9 mouse cellular contexts compared by ENCODE assay signal in the genomic region with DNA sequence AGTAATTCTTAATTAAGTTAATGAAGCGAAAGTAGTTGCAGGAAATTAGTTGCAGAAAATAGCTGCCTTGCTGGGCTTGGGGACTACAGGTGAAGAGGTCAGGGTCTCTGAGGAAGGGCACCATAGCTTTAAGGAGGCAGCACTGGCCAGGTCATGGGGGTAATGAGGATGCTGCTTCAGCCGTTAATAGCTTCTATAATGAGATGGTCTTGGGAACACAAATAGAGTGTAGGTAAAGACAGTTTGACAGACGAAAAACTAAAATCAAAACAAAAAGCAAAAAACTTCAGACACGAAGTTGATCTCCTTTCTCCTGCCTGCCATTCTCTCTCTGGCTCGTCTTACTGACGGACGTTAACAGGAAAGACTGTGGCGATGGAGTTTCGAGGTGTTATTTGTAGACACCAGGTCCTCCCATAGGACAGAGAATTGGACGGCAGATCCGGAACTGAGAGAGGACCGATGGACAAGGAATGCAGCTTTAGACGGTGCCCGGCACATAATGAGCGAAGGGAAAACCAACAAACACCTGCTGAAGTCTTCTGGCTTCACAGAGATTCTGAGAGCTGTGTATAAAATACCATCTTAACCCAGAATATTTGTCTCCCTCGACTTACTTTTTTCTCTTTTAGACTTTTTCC. TPM values are rescaled to one million over a fixed set of nuclear protein-coding genes. Genes with fewer than 3 reads are reported as not detected.
A peak's percentile ranks its signal among the peaks of the same experiment; 100 is the strongest.
DNase-seq lines count a peak whose midpoint lies in the region; ATAC-seq and TF ChIP-seq lines count a peak whose summit lies in the region.
"Had no signal": no experiment of that assay in that cellular context is flagged by ENCODE, and none has a peak within 500 bp of the region (broad histone marks: within the 10 kb centered on the region; RNA-seq: fewer than 3 reads in every experiment).

No protein-coding gene starts in this region.

- H3K27me3 ChIP-seq in embryonic facial prominence, embryonic 15.5 days, result no peaks in the 10 kb centered on the region
- no peaks in the 10 kb centered on the region for H3K27me3 ChIP-seq in hindbrain, postnatal 0 days (ENCODE audit: insufficient read depth, low read length)

- peak; percentile 36 to 54 for DNase-seq in left cerebral cortex, postnatal 25 days (ENCODE audit: low spot score in 2 of 2)
- DNase-seq in left cerebral cortex, adult 9 months (ENCODE audit: low spot score in 2 of 2), result no peak
- peak; percentile 55 for DNase-seq in adipocyte (ENCODE audit: low spot score)
- DNase-seq in hindbrain, postnatal 0 days (ENCODE audit: low spot score), result peak; percentile 36
- no peak for DNase-seq in lung, adult 2 months
- DNase-seq in retina, postnatal 1 day, result peak; percentile 70

- no peak for TF ChIP-seq CTCF in hindbrain, postnatal 0 days (IDR thresholded peaks at IDR 0.05; ENCODE audit: low read depth)
- no peak for TF ChIP-seq CTCF in lung, adult 2 months (IDR thresholded peaks at IDR 0.05; ENCODE audit: insufficient read depth, low read length)

- H3K4me3 ChIP-seq in embryonic facial prominence, embryonic 15.5 days (replicated peaks), result peak overlapping the region; percentile 58
- peak overlapping the region; percentile 64 for H3K4me3 ChIP-seq in hindbrain, postnatal 0 days (ENCODE audit: low read length)
- peak overlapping the region; percentile 71 for H3K4me3 ChIP-seq in lung, adult 2 months (replicated peaks; ENCODE audit: extremely low read depth, low read depth, low read length)

- intact Hi-C loops in left cerebral cortex, postnatal 25 days (cut with DNase I), result loop anchor here (2.0 to 10.0 kb wide), 4 partner anchors 89 to 856 kb away; no protein-coding TSS in a partner anchor

- H3K4me1 ChIP-seq in embryonic facial prominence, embryonic 15.5 days, result peaks cover 12% of the 10 kb centered on the region
- H3K4me1 ChIP-seq in hindbrain, postnatal 0 days (ENCODE audit: insufficient read depth, low read length), result no peaks in the 10 kb centered on the region
- H3K4me1 ChIP-seq in lung, adult 2 months (ENCODE audit: control insufficient read depth, insufficient read depth, low read length), result no peaks in the 10 kb centered on the region; the same call in 1 of the 2 replicates

- peak overlapping the region; percentile 87 for H3K4me2 ChIP-seq in embryonic facial prominence, embryonic 15.5 days (replicated peaks)
- H3K4me2 ChIP-seq in hindbrain, postnatal 0 days (ENCODE audit: low read depth, low read length), result peak overlapping the region; percentile 86

- H3K27ac ChIP-seq in embryonic facial prominence, embryonic 15.5 days (replicated peaks), result peak overlapping the region; percentile 61
- no peak overlapping the region; the same call in 1 of the 2 replicates for H3K27ac ChIP-seq in hindbrain, postnatal 0 days

- no peaks in the 10 kb centered on the region for H3K9me3 ChIP-seq in embryonic facial prominence, embryonic 15.5 days (replicated peaks)
- H3K9me3 ChIP-seq in hindbrain, postnatal 0 days (ENCODE audit: low read length), result no peaks in the 10 kb centered on the region

- under 1% methylated on average over 16 of the region's 16 CpGs for WGBS in embryonic facial prominence, embryonic 15.5 days
- WGBS in hindbrain, postnatal 0 days, result under 1% methylated on average over 16 of the region's 16 CpGs
- under 1% methylated on average over 16 of the region's 16 CpGs for WGBS in lung, adult 2 months

- no peak for TF ChIP-seq POLR2A in lung, adult 2 months (IDR thresholded peaks at IDR 0.05; ENCODE audit: borderline replicate concordance, extremely low read depth, low read depth, low read length)

- no peak for ATAC-seq in embryonic facial prominence, embryonic 15.5 days (ENCODE audit: insufficient number of reproducible peaks, low FRiP score, low TSS enrichment, low read depth)
- no peak for ATAC-seq in hindbrain, postnatal 0 days
- no peak; the same call in 1 of the 2 replicates for ATAC-seq in frontal cortex, adult (ENCODE audit: low TSS enrichment)

- H3K36me3 ChIP-seq in embryonic facial prominence, embryonic 15.5 days, result no peaks in the 10 kb centered on the region
- H3K36me3 ChIP-seq in hindbrain, postnatal 0 days (ENCODE audit: insufficient read depth, low read length), result no peaks in the 10 kb centered on the region

- H3K9ac ChIP-seq in embryonic facial prominence, embryonic 15.5 days, result peak overlapping the region; percentile 31
- peak overlapping the region; percentile 53 for H3K9ac ChIP-seq in hindbrain, postnatal 0 days (replicated peaks; ENCODE audit: low read length)

RNA-seq across cellular contexts. Expression of a gene that starts 10.8 kb away (rescaled TPM):
- 10 to 100 TPM; 34.3 to 41.2 TPM for total RNA-seq in left cerebral cortex, postnatal 25 days (2021)
- 122 and 125 TPM in 2 replicates for polyA plus RNA-seq in embryonic facial prominence, embryonic 15.5 days (2015; fragmentation: Nextera tagmentation; extraction: Ambion mirVana)
- total RNA-seq in hindbrain, postnatal 0 days (2014; rRNA removed), result 84.9 and 107 TPM in 2 replicates
- 68.3 and 69.1 TPM in 2 replicates for polyA plus RNA-seq in hindbrain, postnatal 0 days (2015; fragmentation: Nextera tagmentation; extraction: Ambion mirVana)
- polyA plus RNA-seq in lung, adult 2 months (2012; rRNA removed), result 34.8 and 53.5 TPM in 2 replicates

RNA-seq across cellular contexts. Expression of a gene that starts 22.8 kb away (rescaled TPM):
- not detected for total RNA-seq in left cerebral cortex, postnatal 25 days (2021)
- polyA plus RNA-seq in embryonic facial prominence, embryonic 15.5 days (2015; fragmentation: Nextera tagmentation; extraction: Ambion mirVana), result not detected in 2 replicates
- not detected in 2 replicates for total RNA-seq in hindbrain, postnatal 0 days (2014; rRNA removed)
- polyA plus RNA-seq in hindbrain, postnatal 0 days (2015; fragmentation: Nextera tagmentation; extraction: Ambion mirVana), result not detected in 2 replicates
- not detected in 2 replicates for polyA plus RNA-seq in lung, adult 2 months (2012; rRNA removed)
- polyA plus RNA-seq: frontal cortex, adult 2 months had no signal

RNA-seq across cellular contexts. Expression of a gene that starts 39.1 kb away (rescaled TPM):
- total RNA-seq in left cerebral cortex, postnatal 25 days (2021), result not detected
- polyA plus RNA-seq in embryonic facial prominence, embryonic 15.5 days (2015; fragmentation: Nextera tagmentation; extraction: Ambion mirVana), result not detected in 2 replicates
- total RNA-seq in hindbrain, postnatal 0 days (2014; rRNA removed), result not detected in 2 replicates
- polyA plus RNA-seq in hindbrain, postnatal 0 days (2015; fragmentation: Nextera tagmentation; extraction: Ambion mirVana), result not detected in 2 replicates
- not detected in 2 replicates for polyA plus RNA-seq in lung, adult 2 months (2012; rRNA removed)
- polyA plus RNA-seq: frontal cortex, adult 2 months had no signal

RNA-seq across cellular contexts. Expression of a gene that starts 57.2 kb away (rescaled TPM):
- total RNA-seq in left cerebral cortex, postnatal 25 days (2021), result not detected
- polyA plus RNA-seq in embryonic facial prominence, embryonic 15.5 days (2015; fragmentation: Nextera tagmentation; extraction: Ambion mirVana), result 0.04 TPM in 1 of 2 replicates, not detected in the other
- total RNA-seq in hindbrain, postnatal 0 days (2014; rRNA removed), result not detected in 2 replicates
- 0.06 TPM in 1 of 2 replicates, not detected in the other for polyA plus RNA-seq in hindbrain, postnatal 0 days (2015; fragmentation: Nextera tagmentation; extraction: Ambion mirVana)
- polyA plus RNA-seq in lung, adult 2 months (2012; rRNA removed), result not detected in 2 replicates
- polyA plus RNA-seq: frontal cortex, adult 2 months had no signal

Comparison
In these comparisons a context has a peak if more than half of its experiments do, and no peak if none do; other contexts are left out.
1. DNase-seq: peak in left cerebral cortex, postnatal 25 days (2 of 2), adipocyte (single experiment), hindbrain, postnatal 0 days (single experiment) and retina, postnatal 1 day (single experiment); none in left cerebral cortex, adult 9 months (0 of 2) and lung, adult 2 months (single experiment).
2. Peak in every context shown above with its lines, with median percentiles within 50 percentile points of each other: H3K4me3 ChIP-seq.